Mouse (Mus musculus) neural tube, embryonic 14.5 days (tissue): ENCODE data around the gene Armc2. TPM values are rescaled to one million over a fixed set of nuclear protein-coding genes. Genes with fewer than 3 reads are reported as not detected.

Experiments
- ATAC-seq: fragments of 200-750 bp; cut with Nextera tagmentation; 2 replicates; pipeline ENCODE4 v1.8.0; 2017; ENCODE audit warnings: low read depth, mild to moderate bottlenecking, moderate TSS enrichment, moderate library complexity
- H3K27ac ChIP-seq: fragments of 300-500 bp; sonication (generic); 2 replicates; pipeline ENCODE4 v1.5.1; 2014; ENCODE audit warnings: low read depth, mild to moderate bottlenecking, control low read depth, low read length, moderate library complexity, mixed read lengths
- H3K27me3 ChIP-seq: fragments of 300-500 bp; sonication (generic); 2 replicates; pipeline ENCODE4 v1.6.1; 2014; ENCODE audit warnings: low read length; ENCODE audit not compliant: control insufficient read depth, insufficient read depth
- H3K36me3 ChIP-seq: fragments of 300-500 bp; sonication (generic); 2 replicates; pipeline ENCODE4 v1.6.1; 2014; ENCODE audit warnings: low read length, mixed read lengths; ENCODE audit not compliant: control insufficient read depth, insufficient read depth
- H3K4me1 ChIP-seq: fragments of 300-500 bp; sonication (generic); 2 replicates; pipeline ENCODE4 v1.6.1; 2014; ENCODE audit warnings: low read length; ENCODE audit not compliant: control insufficient read depth, insufficient read depth
- H3K4me2 ChIP-seq: fragments of 300-500 bp; sonication (generic); 2 replicates; pipeline ENCODE4 v1.6.1; 2014; ENCODE audit warnings: mild to moderate bottlenecking, low read depth, low read length, control low read depth
- H3K4me3 ChIP-seq: fragments of 300-500 bp; sonication (generic); 2 replicates; pipeline ENCODE4 v1.5.1; 2014; ENCODE audit warnings: low read depth, low read length, control low read depth, mixed read lengths
- H3K9ac ChIP-seq: fragments of 300-500 bp; sonication (generic); replicated peaks from 2 replicates; pipeline ENCODE4 v1.6.1; 2014; ENCODE audit warnings: low read depth, mild to moderate bottlenecking, control low read depth, low read length, mixed read lengths
- H3K9me3 ChIP-seq: fragments of 300-500 bp; sonication (generic); 2 replicates; pipeline ENCODE4 v1.6.1; 2016; ENCODE audit warnings: low read length; ENCODE audit not compliant: control insufficient read depth
- WGBS: fragments of 180-500 bp; shearing (Covaris S2); extraction: QIAGEN DNeasy Blood & Tissue Kit; methylation state at CpG from one replicate; pipeline ENCODE4 v1.1.7; 2014; 5-methylcytosine and 5-hydroxymethylcytosine counted together
- polyA plus RNA-seq: library from polyadenylated mRNA; unstranded; fragments of >200 nt; fragmentation: Nextera tagmentation; extraction: Ambion mirVana; gene quantifications from 2 replicates; pipeline ENCODE4 v1.2.1, GENCODE M21; 2014

Armc2 gene
- polyA plus RNA-seq, 1 experiment from 2014 or later, result 13.1 TPM

GRCm38 (mm10) chr10:42048648-42049047 lies 30.4 kb upstream of the Armc2 start:
- no peaks in the 10 kb centered on the region for H3K4me1 ChIP-seq
- H3K27ac ChIP-seq, result no peak overlapping the region
- H3K4me2 ChIP-seq, result no peak overlapping the region
- H3K36me3 ChIP-seq, result no peaks in the 10 kb centered on the region
- no peak for ATAC-seq
- H3K9me3 ChIP-seq, result no peaks in the 10 kb centered on the region
- WGBS, result 88% methylated on average over 8 of the region's 8 CpGs
- H3K27me3 ChIP-seq, result no peaks in the 10 kb centered on the region
- no peak overlapping the region for H3K9ac ChIP-seq
- no peak overlapping the region for H3K4me3 ChIP-seq

DNA sequence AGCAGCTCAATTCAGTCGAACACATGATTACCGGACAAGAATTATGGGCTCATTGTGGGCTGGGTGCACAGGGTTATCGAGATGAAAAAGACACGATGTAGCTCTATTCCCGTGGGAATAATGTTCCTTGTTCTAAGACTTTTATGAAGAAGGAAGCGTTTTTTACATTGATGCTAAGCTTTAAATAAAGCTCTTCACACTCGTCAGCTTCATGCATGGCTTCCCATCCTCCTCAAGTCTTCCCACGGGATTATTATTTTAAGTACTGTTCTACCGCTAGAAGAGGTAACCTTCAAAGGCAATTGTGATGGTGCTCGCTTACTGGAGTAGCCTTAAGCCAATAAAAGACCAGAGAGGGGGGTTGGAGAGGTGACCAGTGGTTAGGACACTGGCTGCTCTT lies 26.3 kb upstream of the Armc2 start:
- Histone ChIP-seq H3K27me3 (no peaks in the 10 kb centered on the region), H3K4me3 (no peak overlapping the region), H3K4me1 (no peaks in the 10 kb centered on the region), H3K9ac (no peak overlapping the region), H3K4me2 (no peak overlapping the region), H3K36me3 (no peaks in the 10 kb centered on the region), H3K27ac (no peak overlapping the region), H3K9me3 (no peaks in the 10 kb centered on the region)
- no peak for ATAC-seq
- WGBS, result 77% methylated on average over 10 of the region's 10 CpGs

GRCm38 (mm10) chr10:42043307-42043706 lies 25.1 kb upstream of the Armc2 start:
- no peaks in the 10 kb centered on the region for H3K4me1 ChIP-seq

GRCm38 (mm10) chr10:42042881-42043280 lies 24.6 kb upstream of the Armc2 start:
- Histone ChIP-seq H3K27ac (no peak overlapping the region), H3K4me3 (no peak overlapping the region), H3K9ac (no peak overlapping the region), H3K4me1 (no peaks in the 10 kb centered on the region), H3K9me3 (no peaks in the 10 kb centered on the region), H3K27me3 (no peaks in the 10 kb centered on the region), H3K4me2 (no peak overlapping the region), H3K36me3 (no peaks in the 10 kb centered on the region)
- no peak for ATAC-seq
- WGBS, result 75% methylated on average over 1 of the region's 1 CpGs

More at GRCm38 (mm10) chr10:42043307-42043706, 25.1 kb upstream of the Armc2 start:
- Histone ChIP-seq H3K36me3 (no peaks in the 10 kb centered on the region), H3K27ac (no peak overlapping the region), H3K9ac (no peak overlapping the region), H3K4me2 (no peak overlapping the region), H3K27me3 (no peaks in the 10 kb centered on the region), H3K4me3 (no peak overlapping the region), H3K9me3 (no peaks in the 10 kb centered on the region)
- WGBS, result 96% methylated on average over 3 of the region's 3 CpGs
- ATAC-seq, result no peak

GRCm38 (mm10) chr10:42042087-42042486 lies 23.8 kb upstream of the Armc2 start:
- Histone ChIP-seq H3K36me3 (no peaks in the 10 kb centered on the region), H3K27me3 (no peaks in the 10 kb centered on the region), H3K4me1 (no peaks in the 10 kb centered on the region), H3K9ac (no peak overlapping the region), H3K4me2 (no peak overlapping the region), H3K27ac (no peak overlapping the region), H3K9me3 (no peaks in the 10 kb centered on the region), H3K4me3 (no peak overlapping the region)
- 67% methylated on average over 7 of the region's 7 CpGs for WGBS
- no peak for ATAC-seq

DNA sequence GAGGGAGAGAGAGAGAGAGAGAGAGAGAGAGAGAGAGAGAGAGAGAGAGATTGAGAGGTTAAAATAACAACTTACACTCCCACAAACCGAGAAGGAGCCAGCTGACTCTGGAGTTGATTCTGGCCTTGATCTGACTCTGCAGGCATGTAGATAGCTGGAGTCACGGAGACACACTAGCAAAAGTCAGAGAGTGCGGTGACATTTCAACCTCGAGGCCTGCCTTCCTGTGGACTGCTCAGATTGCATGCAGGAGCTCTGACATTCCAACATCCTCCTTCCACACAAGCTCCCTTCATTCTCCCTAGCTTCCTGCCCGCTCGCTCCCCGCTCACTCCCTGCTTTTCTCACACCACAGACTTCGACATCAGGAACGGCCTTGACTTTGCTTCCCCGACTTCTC lies 20.3 kb upstream of the Armc2 start:
- no peak for ATAC-seq
- Histone ChIP-seq H3K4me1 (no peaks in the 10 kb centered on the region), H3K9me3 (no peaks in the 10 kb centered on the region), H3K4me2 (no peak overlapping the region), H3K36me3 (no peaks in the 10 kb centered on the region), H3K9ac (no peak overlapping the region), H3K27ac (no peak overlapping the region), H3K4me3 (no peak overlapping the region), H3K27me3 (no peaks in the 10 kb centered on the region)
- WGBS, result 62% methylated on average over 10 of the region's 10 CpGs

DNA sequence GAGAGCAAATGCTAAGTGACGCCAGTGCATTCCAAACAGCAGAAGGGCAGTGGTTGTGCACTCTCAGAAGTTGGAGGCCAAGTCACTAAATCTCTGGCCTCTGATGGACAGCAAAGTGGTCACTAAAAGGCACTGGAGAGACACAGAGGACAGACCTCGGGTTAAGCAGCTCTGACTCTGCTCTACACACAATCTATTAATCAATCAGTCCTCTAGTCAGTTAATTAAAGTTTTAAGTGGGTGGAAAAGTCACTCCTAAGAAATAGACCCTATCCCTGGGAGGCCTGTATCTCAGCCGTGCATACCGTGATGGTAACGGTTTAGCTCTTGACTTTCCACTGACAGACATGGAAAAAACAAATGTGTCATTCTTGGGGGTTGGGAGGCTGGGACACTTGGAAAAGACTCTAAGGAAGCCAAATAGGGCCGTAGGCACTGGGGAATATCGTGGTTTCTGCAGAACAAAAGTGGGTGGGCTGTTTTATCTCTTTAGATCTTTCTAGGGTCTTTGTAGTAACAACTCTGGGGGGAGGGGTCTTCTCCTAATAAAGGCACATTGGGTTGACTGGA lies 19.1 kb upstream of the Armc2 start:
- 37% methylated on average over 7 of the region's 7 CpGs for WGBS
- no peaks in the 10 kb centered on the region for H3K9me3 ChIP-seq
- ATAC-seq, result no peak
- H3K4me1 ChIP-seq, result no peaks in the 10 kb centered on the region
- H3K27me3 ChIP-seq, result no peaks in the 10 kb centered on the region
- no peaks in the 10 kb centered on the region for H3K36me3 ChIP-seq
- H3K27ac ChIP-seq, result no peak overlapping the region
- no peak overlapping the region for H3K9ac ChIP-seq
- H3K4me2 ChIP-seq, result no peak overlapping the region
- H3K4me3 ChIP-seq, result no peak overlapping the region

DNA sequence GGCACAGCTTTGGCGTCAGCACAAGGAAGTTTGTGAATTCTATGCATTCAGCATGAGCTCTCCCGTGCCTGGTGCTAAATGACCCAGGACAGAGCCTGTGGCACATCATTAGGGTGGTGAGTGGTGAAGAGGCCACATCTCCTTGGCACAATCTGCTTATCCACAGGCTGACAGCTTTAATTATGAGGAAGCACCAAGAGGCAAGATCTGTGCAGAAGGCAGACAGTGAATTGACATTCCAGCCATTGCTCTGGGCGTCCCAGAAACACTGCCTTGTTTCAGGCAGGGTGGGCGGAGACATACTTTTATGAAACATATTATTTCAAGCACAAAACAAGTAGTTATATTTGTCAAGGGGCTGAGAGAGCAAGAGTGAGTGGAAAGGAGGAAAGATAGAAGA lies 18.6 kb upstream of the Armc2 start:
- H3K4me1 ChIP-seq, result no peaks in the 10 kb centered on the region
- H3K4me3 ChIP-seq, result no peak overlapping the region
- H3K9ac ChIP-seq, result no peak overlapping the region
- no peak overlapping the region for H3K27ac ChIP-seq
- no peaks in the 10 kb centered on the region for H3K36me3 ChIP-seq
- ATAC-seq, result no peak
- no peak overlapping the region for H3K4me2 ChIP-seq
- no peaks in the 10 kb centered on the region for H3K9me3 ChIP-seq
- 53% methylated on average over 4 of the region's 4 CpGs for WGBS
- H3K27me3 ChIP-seq, result no peaks in the 10 kb centered on the region

DNA sequence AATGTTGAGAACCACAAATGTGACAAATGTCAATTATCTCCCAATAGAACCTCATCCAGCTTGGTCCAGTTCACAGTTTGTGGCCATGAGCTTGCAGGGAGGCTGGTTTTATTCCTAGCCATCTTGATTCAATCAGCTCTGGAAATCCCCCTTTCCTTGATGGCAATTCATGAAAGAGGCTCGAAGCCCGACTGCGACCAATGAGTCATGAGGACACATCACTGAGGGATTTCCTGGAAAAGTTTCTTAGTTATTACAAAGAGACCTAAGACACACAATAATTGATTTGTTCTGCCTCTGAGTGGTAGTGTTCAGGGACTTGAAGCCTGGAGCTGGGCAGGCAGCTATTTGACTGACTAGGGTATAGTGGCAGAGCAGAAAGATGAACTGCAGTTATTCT lies 15.3 kb upstream of the Armc2 start:
- 49% methylated on average over 3 of the region's 3 CpGs for WGBS

More for the DNA sequence above, 15.3 kb upstream of the Armc2 start:
- Histone ChIP-seq H3K27me3 (no peaks in the 10 kb centered on the region), H3K9me3 (no peaks in the 10 kb centered on the region), H3K4me3 (no peak overlapping the region), H3K4me1 (no peaks in the 10 kb centered on the region; the same call in 1 of the 2 replicates), H3K27ac (no peak overlapping the region), H3K4me2 (no peak overlapping the region), H3K9ac (no peak overlapping the region), H3K36me3 (no peaks in the 10 kb centered on the region)
- no peak for ATAC-seq
